Mouse (Mus musculus): Measurements from ENCODE around the gene S100a1.
A peak's percentile ranks its signal among the peaks of the same experiment; 100 is the strongest.

The S100a1 gene

GRCm38 (mm10) chr3:90509747-90510123 is 4.5 kb downstream of the S100a1 start:
- no peak for DNase-seq (ENCODE audit: low spot score in 2 of 2)

- DNase-seq (ENCODE audit: low spot score in 2 of 2) = peak; percentile 99
These were observed 5.0 kb downstream of the S100a1 start, which contains the start of gene Chtop for GRCm38 (mm10) chr3:90508950-90509746. Chtop (minus strand) TSS chr3:90509498.

GRCm38 (mm10) chr3:90508287-90508949 is 5.8 kb downstream of the S100a1 start:
- DNase-seq (ENCODE audit: low spot score in 2 of 2) = no peak

- no peak for DNase-seq (ENCODE audit: low spot score in 2 of 2)
These were observed 7.8 kb downstream of the S100a1 start for GRCm38 (mm10) chr3:90506362-90506761.

GRCm38 (mm10) chr3:90505216-90505615 is 9.0 kb downstream of the S100a1 start:
- no peak for DNase-seq (ENCODE audit: low spot score in 2 of 2)

- DNase-seq (ENCODE audit: low spot score in 2 of 2) = no peak
These were observed 10.7 kb downstream of the S100a1 start for GRCm38 (mm10) chr3:90503444-90503843.

GRCm38 (mm10) chr3:90497597-90497996 is 16.6 kb downstream of the S100a1 start:
- no peak for DNase-seq (ENCODE audit: low spot score in 2 of 2)

- DNase-seq (ENCODE audit: low spot score in 2 of 2) = no peak
These were observed 18.2 kb downstream of the S100a1 start for GRCm38 (mm10) chr3:90495850-90496525.

- no peak for DNase-seq (ENCODE audit: low spot score in 2 of 2)
These were observed 20.2 kb downstream of the S100a1 start for GRCm38 (mm10) chr3:90493831-90494540.

- no peak for DNase-seq (ENCODE audit: low spot score in 2 of 2)
These were observed 22.8 kb downstream of the S100a1 start for GRCm38 (mm10) chr3:90491350-90491749.

- DNase-seq (ENCODE audit: low spot score in 2 of 2) = peak; percentile 96 to 97
These were observed 23.4 kb downstream of the S100a1 start, which contains the start of gene Snapin for GRCm38 (mm10) chr3:90490696-90491256. Snapin (minus strand) TSS chr3:90491033.

- no peak for DNase-seq (ENCODE audit: low spot score in 2 of 2)
These were observed 25.6 kb downstream of the S100a1 start for GRCm38 (mm10) chr3:90488576-90488975.

- no peak for DNase-seq (ENCODE audit: low spot score in 2 of 2)
These were observed 27.2 kb downstream of the S100a1 start for GRCm38 (mm10) chr3:90486998-90487397.

GRCm38 (mm10) chr3:90475831-90476611 is 38.2 kb downstream of the S100a1 start, which contains the start of gene Ilf2:
Ilf2 (plus strand) TSS chr3:90476126.
- peak; percentile 98 to 99 for DNase-seq (ENCODE audit: low spot score in 2 of 2)

- no peak for DNase-seq (ENCODE audit: low spot score in 2 of 2)
These were observed 38.9 kb downstream of the S100a1 start for GRCm38 (mm10) chr3:90475151-90475830.

GRCm38 (mm10) chr3:90472213-90472612 is 42.0 kb downstream of the S100a1 start:
- peak; percentile 58 to 59 for DNase-seq (ENCODE audit: low spot score in 2 of 2)

- no peak for DNase-seq (ENCODE audit: low spot score in 2 of 2)
These were observed 46.4 kb downstream of the S100a1 start for GRCm38 (mm10) chr3:90467618-90468300.

GRCm38 (mm10) chr3:90466311-90466766 is 47.9 kb downstream of the S100a1 start:
- peak; percentile 61 to 77 for DNase-seq (ENCODE audit: low spot score in 2 of 2)

GRCm38 (mm10) chr3:90465686-90466310 is 48.4 kb downstream of the S100a1 start, which contains the start of gene Npr1:
Npr1 (minus strand) TSS chr3:90465866.
- DNase-seq (ENCODE audit: low spot score in 2 of 2) = peak; percentile 45 to 63
